Mouse (Mus musculus) liver, embryonic 14.5 days (tissue): ENCODE data around the gene Efna5. TPM values are rescaled to one million over a fixed set of nuclear protein-coding genes. Genes with fewer than 3 reads are reported as not detected.

Experiments used
- ATAC-seq: fragments of 200-750 bp; cut with Nextera tagmentation; 2 replicates; pipeline ENCODE4 v1.8.0; 2017; ENCODE audit warnings: moderate number of reproducible peaks, mild to moderate bottlenecking, moderate library complexity; ENCODE audit not compliant: insufficient read depth
- DNase-seq, 3 experiments: peaks; one replicate each; pipeline ENCODE4 v3.0.0-alpha.2; 2012 to 2013; ENCODE audit warnings: low read depth in 3 of 3, low spot score in 3 of 3
- H3K27ac ChIP-seq: fragments of 300-500 bp; sonication (generic); 2 replicates; pipeline ENCODE4 v1.5.1; 2014; ENCODE audit warnings: moderate library complexity, mild to moderate bottlenecking, control low read depth, inconsistent platforms
- H3K27me3 ChIP-seq: fragments of 300-500 bp; sonication (generic); 2 replicates; pipeline ENCODE4 v1.6.1; 2014; ENCODE audit warnings: mild to moderate bottlenecking, low read length, moderate library complexity; ENCODE audit not compliant: control insufficient read depth, insufficient read depth
- H3K36me3 ChIP-seq: fragments of 300-500 bp; sonication (generic); replicated peaks from 2 replicates; pipeline ENCODE4 v1.6.1; 2014; ENCODE audit warnings: low read depth; ENCODE audit not compliant: control insufficient read depth, insufficient read depth
- H3K4me1 ChIP-seq, 2 experiments: fragments of 200-500 bp in 1 of 2; fragments of 300-500 bp in 1 of 2; sonication (generic) in 1 of 2; replicated peaks; 2 replicates each; pipeline ENCODE4 v1.6.1; 2012 to 2014; ENCODE audit warnings: antibody characterized with exemption in 1 of 2, inconsistent platforms in 1 of 2, low read length in 1 of 2; ENCODE audit not compliant: control insufficient read depth in 2 of 2, insufficient read depth in 2 of 2
- H3K4me2 ChIP-seq: fragments of 300-500 bp; sonication (generic); 2 replicates; pipeline ENCODE4 v1.6.1; 2014; ENCODE audit warnings: low read depth, mild to moderate bottlenecking, control low read depth, moderate library complexity
- H3K4me3 ChIP-seq, 2 experiments: fragments of 200-500 bp in 1 of 2; fragments of 300-500 bp in 1 of 2; sonication (generic) in 1 of 2; 2 replicates each; pipeline ENCODE4 v1.5.1; 2012 to 2014; ENCODE audit warnings: low read depth in 2 of 2, low read length in 2 of 2, mild to moderate bottlenecking in 2 of 2, control low read depth in 1 of 2, inconsistent platforms in 1 of 2, moderate library complexity in 1 of 2; ENCODE audit not compliant: insufficient read depth in 1 of 2
- H3K9ac ChIP-seq: fragments of 300-500 bp; sonication (generic); replicated peaks from 2 replicates; pipeline ENCODE4 v1.6.1; 2014; ENCODE audit warnings: mild to moderate bottlenecking, control low read depth, moderate library complexity
- H3K9me3 ChIP-seq: fragments of 300-500 bp; sonication (generic); 2 replicates; pipeline ENCODE4 v1.6.1; 2016; ENCODE audit warnings: low read length, mixed read lengths; ENCODE audit not compliant: control insufficient read depth
- CTCF ChIP-seq: IDR thresholded peaks from 2 replicates; pipeline ENCODE4 v1.5.1; 2016; ENCODE audit warnings: antibody characterized with exemption, low read depth, control low read depth
- EP300 ChIP-seq: IDR thresholded peaks from 2 replicates; pipeline ENCODE4 v1.6.1; 2016; ENCODE audit warnings: antibody characterized with exemption, low read depth
- WGBS: fragments of 180-500 bp; shearing (Covaris S2); extraction: QIAGEN DNeasy Blood & Tissue Kit; methylation state at CpG from one replicate; pipeline ENCODE4 v1.1.7; 2014; ENCODE audit not compliant: insufficient replicate concordance; 5-methylcytosine and 5-hydroxymethylcytosine counted together
- polyA plus RNA-seq, 2 experiments: library from polyadenylated mRNA; depleted of rRNA in 1 of 2; stranded (reverse) in 1 of 2; unstranded in 1 of 2; fragments of >200 nt; fragmentation: Nextera tagmentation in 1 of 2; extraction: Ambion mirVana in 1 of 2; gene quantifications; 2 replicates each; pipeline versions ENCODE4 v1.2.1 to v1.2.3; 2012 to 2014

Efna5 gene
- polyA plus RNA-seq, 2 experiments, result 0.40 to 1.6 TPM

GRCm38 (mm10) chr17:62628474-62628873, 252.6 kb downstream of the Efna5 start:
- Histone ChIP-seq H3K9ac (no peak overlapping the region), H3K4me3 (no peak overlapping the region), H3K4me2 (no peak overlapping the region), H3K36me3 (no peaks in the 10 kb centered on the region), H3K9me3 (no peaks in the 10 kb centered on the region), H3K27me3 (no peaks in the 10 kb centered on the region), H3K4me1 (no peaks in the 10 kb centered on the region), H3K27ac (no peak overlapping the region)
- no peak for TF ChIP-seq EP300
- TF ChIP-seq CTCF, result no peak
- ATAC-seq, result no peak
- DNase-seq, result no peak
- WGBS, result 46% methylated on average over 1 of the region's 1 CpGs

- ATAC-seq (no peak), DNase-seq (no peak)
- no peaks in the 10 kb centered on the region for H3K9me3 ChIP-seq
- WGBS, result 46% methylated on average over 1 of the region's 1 CpGs
- no peak overlapping the region for H3K4me2 ChIP-seq
- no peak for TF ChIP-seq CTCF
- TF ChIP-seq EP300, result no peak
- H3K27me3 ChIP-seq, result no peaks in the 10 kb centered on the region
- H3K4me1 ChIP-seq, result no peaks in the 10 kb centered on the region
- H3K4me3 ChIP-seq, result no peak overlapping the region
- H3K27ac ChIP-seq, result no peak overlapping the region
- no peaks in the 10 kb centered on the region for H3K36me3 ChIP-seq
- H3K9ac ChIP-seq, result no peak overlapping the region
These were observed 253.6 kb downstream of the Efna5 start for GRCm38 (mm10) chr17:62627508-62627907.

GRCm38 (mm10) chr17:62625646-62626020, 255.5 kb downstream of the Efna5 start:
- no peak for TF ChIP-seq EP300
- TF ChIP-seq CTCF, result no peak
- H3K27ac ChIP-seq, result no peak overlapping the region
- no peaks in the 10 kb centered on the region for H3K36me3 ChIP-seq
- H3K9ac ChIP-seq, result no peak overlapping the region
- no peak overlapping the region for H3K4me2 ChIP-seq
- H3K9me3 ChIP-seq, result no peaks in the 10 kb centered on the region
- no peak overlapping the region for H3K4me3 ChIP-seq
- WGBS, result 71% methylated on average over 8 of the region's 8 CpGs
- no peak for DNase-seq
- no peak for ATAC-seq
- H3K27me3 ChIP-seq, result no peaks in the 10 kb centered on the region
- H3K4me1 ChIP-seq, result no peaks in the 10 kb centered on the region

- Histone ChIP-seq H3K36me3 (no peaks in the 10 kb centered on the region), H3K4me3 (no peak overlapping the region), H3K4me2 (no peak overlapping the region), H3K27me3 (no peaks in the 10 kb centered on the region), H3K9ac (no peak overlapping the region), H3K9me3 (no peaks in the 10 kb centered on the region), H3K27ac (no peak overlapping the region), H3K4me1 (no peaks in the 10 kb centered on the region)
- no peak for TF ChIP-seq EP300
- TF ChIP-seq CTCF, result no peak
- 71% methylated on average over 8 of the region's 8 CpGs for WGBS
- ATAC-seq, result no peak
- no peak for DNase-seq
These were observed 256.1 kb downstream of the Efna5 start for GRCm38 (mm10) chr17:62624804-62625645.

GRCm38 (mm10) chr17:62623224-62623623, 257.9 kb downstream of the Efna5 start:
- Histone ChIP-seq H3K27ac (no peak overlapping the region), H3K4me2 (no peak overlapping the region), H3K9me3 (no peaks in the 10 kb centered on the region), H3K27me3 (no peaks in the 10 kb centered on the region), H3K4me3 (no peak overlapping the region), H3K4me1 (no peaks in the 10 kb centered on the region), H3K36me3 (no peaks in the 10 kb centered on the region), H3K9ac (no peak overlapping the region)
- WGBS, result 60% methylated on average over 3 of the region's 3 CpGs
- DNase-seq (peak in 1 of 3 experiments; percentile 2), ATAC-seq (no peak)
- no peak for TF ChIP-seq CTCF
- no peak for TF ChIP-seq EP300
